Mouse (Mus musculus) embryonic facial prominence, embryonic 15.5 days (tissue): ENCODE results near the gene Cacna1f. TPM values are rescaled to one million over a fixed set of nuclear protein-coding genes. Genes with fewer than 3 reads are reported as not detected.

ENCODE experiments used
- ATAC-seq: fragments of 200-750 bp; cut with Nextera tagmentation; 2 replicates; pipeline ENCODE4 v1.8.0; 2017; ENCODE audit warnings: low read depth, moderate TSS enrichment; ENCODE audit not compliant: insufficient number of reproducible peaks, low FRiP score, low TSS enrichment
- H3K27ac ChIP-seq: fragments of 300-500 bp; sonication (generic); replicated peaks from 2 replicates; pipeline ENCODE4 v1.5.1; 2015; ENCODE audit warnings: mild to moderate bottlenecking, inconsistent platforms
- H3K27me3 ChIP-seq: fragments of 300-500 bp; sonication (generic); 2 replicates; pipeline ENCODE4 v1.6.1; 2015; ENCODE audit warnings: inconsistent platforms
- H3K36me3 ChIP-seq: fragments of 300-500 bp; sonication (generic); 2 replicates; pipeline ENCODE4 v1.6.1; 2015; ENCODE audit warnings: mild to moderate bottlenecking, inconsistent platforms
- H3K4me1 ChIP-seq: fragments of 300-500 bp; sonication (generic); 2 replicates; pipeline ENCODE4 v1.6.1; 2015; ENCODE audit warnings: inconsistent platforms
- H3K4me2 ChIP-seq: fragments of 300-500 bp; sonication (generic); replicated peaks from 2 replicates; pipeline ENCODE4 v1.6.1; 2015; ENCODE audit warnings: mild to moderate bottlenecking, inconsistent platforms
- H3K4me3 ChIP-seq: fragments of 300-500 bp; sonication (generic); replicated peaks from 2 replicates; pipeline ENCODE4 v1.5.1; 2015; ENCODE audit warnings: mild to moderate bottlenecking, inconsistent platforms
- H3K9ac ChIP-seq: fragments of 300-500 bp; sonication (generic); 2 replicates; pipeline ENCODE4 v1.6.1; 2015; ENCODE audit warnings: inconsistent platforms
- H3K9me3 ChIP-seq: fragments of 300-500 bp; sonication (generic); replicated peaks from 2 replicates; pipeline ENCODE4 v1.6.1; 2016; ENCODE audit warnings: inconsistent platforms
- WGBS: fragments of 180-500 bp; shearing (Covaris S2); methylation state at CpG from one replicate; pipeline ENCODE4 v1.1.7; 2015; 5-methylcytosine and 5-hydroxymethylcytosine counted together
- polyA plus RNA-seq: library from polyadenylated mRNA; unstranded; fragments of >200 nt; fragmentation: Nextera tagmentation; extraction: Ambion mirVana; gene quantifications from 2 replicates; pipeline ENCODE4 v1.2.1, GENCODE M21; 2015

Cacna1f gene
- polyA plus RNA-seq, 1 experiment from 2014 or later = 0.11 TPM

GRCm38 (mm10) chrX:7635101-7635500 is 28.2 kb downstream of the Cacna1f start:
- no peak overlapping the region for H3K4me3 ChIP-seq
- no peaks in the 10 kb centered on the region for H3K36me3 ChIP-seq
- H3K4me2 ChIP-seq = no peak overlapping the region
- no peak overlapping the region for H3K27ac ChIP-seq
- no peak overlapping the region for H3K9ac ChIP-seq
- WGBS = 62% methylated on average over 3 of the region's 3 CpGs
- H3K27me3 ChIP-seq = no peaks in the 10 kb centered on the region
- ATAC-seq = no peak
- H3K9me3 ChIP-seq = no peaks in the 10 kb centered on the region
- no peaks in the 10 kb centered on the region for H3K4me1 ChIP-seq

GRCm38 (mm10) chrX:7638401-7639091 is 31.7 kb downstream of the Cacna1f start, which contains the start of gene Syp:
TSS of gene Syp (plus strand) at chrX:7638471.
- no peaks in the 10 kb centered on the region for H3K9me3 ChIP-seq
- H3K27me3 ChIP-seq = no peaks in the 10 kb centered on the region
- peak; percentile 74 for ATAC-seq
- no peaks in the 10 kb centered on the region for H3K4me1 ChIP-seq
- no peak within 1 kb of the TSS for H3K9ac ChIP-seq
- WGBS = 17% methylated on average over 33 of the region's 42 CpGs
- H3K4me2 ChIP-seq = peak within 1 kb of the TSS; percentile 44
- H3K4me3 ChIP-seq = peak within 1 kb of the TSS; percentile 22
- no peak within 1 kb of the TSS for H3K27ac ChIP-seq
- no peaks in the 10 kb centered on the region for H3K36me3 ChIP-seq

GRCm38 (mm10) chrX:7639536-7640325 is 32.8 kb downstream of the Cacna1f start:
- Histone ChIP-seq H3K27me3 (no peaks in the 10 kb centered on the region), H3K4me1 (no peaks in the 10 kb centered on the region), H3K9ac (no peak overlapping the region), H3K4me2 (no peak overlapping the region), H3K36me3 (no peaks in the 10 kb centered on the region), H3K4me3 (no peak overlapping the region), H3K27ac (no peak overlapping the region), H3K9me3 (no peaks in the 10 kb centered on the region)
- ATAC-seq = peak; percentile 20; the same call in 1 of the 2 replicates
- 23% methylated on average over 13 of the region's 13 CpGs for WGBS

GRCm38 (mm10) chrX:7640785-7641184 is 33.9 kb downstream of the Cacna1f start:
- Histone ChIP-seq H3K4me1 (no peaks in the 10 kb centered on the region), H3K27me3 (no peaks in the 10 kb centered on the region), H3K27ac (no peak overlapping the region), H3K9me3 (no peaks in the 10 kb centered on the region), H3K9ac (no peak overlapping the region), H3K36me3 (no peaks in the 10 kb centered on the region), H3K4me3 (no peak overlapping the region), H3K4me2 (no peak overlapping the region)
- WGBS = 31% methylated on average over 12 of the region's 12 CpGs
- ATAC-seq = no peak

- WGBS = 12% methylated on average over 5 of the region's 5 CpGs
- no peaks in the 10 kb centered on the region for H3K9me3 ChIP-seq
- H3K4me3 ChIP-seq = no peak overlapping the region
- H3K27ac ChIP-seq = no peak overlapping the region
- H3K9ac ChIP-seq = no peak overlapping the region
- no peaks in the 10 kb centered on the region for H3K36me3 ChIP-seq
- no peaks in the 10 kb centered on the region for H3K27me3 ChIP-seq
- H3K4me2 ChIP-seq = no peak overlapping the region
- no peaks in the 10 kb centered on the region for H3K4me1 ChIP-seq
- no peak for ATAC-seq
Measured at GRCm38 (mm10) chrX:7645349-7645748, 38.5 kb downstream of the Cacna1f start.

- H3K27me3 ChIP-seq = no peaks in the 10 kb centered on the region
- ATAC-seq = peak; percentile 96
- H3K4me1 ChIP-seq = no peaks in the 10 kb centered on the region
- H3K4me3 ChIP-seq = peak overlapping the region; percentile 53
- peak overlapping the region; percentile 82 for H3K27ac ChIP-seq
- 13% methylated on average over 24 of the region's 25 CpGs for WGBS
- no peaks in the 10 kb centered on the region for H3K36me3 ChIP-seq
- peak overlapping the region; percentile 39; the same call in 1 of the 2 replicates for H3K9ac ChIP-seq
- H3K4me2 ChIP-seq = peak overlapping the region; percentile 53
- no peaks in the 10 kb centered on the region for H3K9me3 ChIP-seq
Measured at GRCm38 (mm10) chrX:7648671-7649304, 41.9 kb downstream of the Cacna1f start.

GRCm38 (mm10) chrX:7657221-7657639 is 50.3 kb downstream of the Cacna1f start, which contains the start of gene Prickle3:
TSS of gene Prickle3 (plus strand) at chrX:7657260.
- WGBS = 16% methylated on average over 26 of the region's 26 CpGs
- Histone ChIP-seq H3K4me3 (peak within 1 kb of the TSS; percentile 52), H3K9me3 (no peaks in the 10 kb centered on the region), H3K4me1 (no peaks in the 10 kb centered on the region; the same call in 1 of the 2 replicates), H3K9ac (peak within 1 kb of the TSS; percentile 35), H3K27ac (peak within 1 kb of the TSS; percentile 72), H3K36me3 (no peaks in the 10 kb centered on the region), H3K27me3 (no peaks in the 10 kb centered on the region), H3K4me2 (peak within 1 kb of the TSS; percentile 47)
- peak; percentile 68; the same call in 1 of the 2 replicates for ATAC-seq

- Histone ChIP-seq H3K9ac (0 out of 2 replicates have a peak overlapping the region, but pooled peaks have one; percentile 35), H3K27ac (peak overlapping the region; percentile 72), H3K36me3 (no peaks in the 10 kb centered on the region), H3K4me3 (peak overlapping the region; percentile 52), H3K4me1 (no peaks in the 10 kb centered on the region; the same call in 1 of the 2 replicates), H3K4me2 (peak overlapping the region; percentile 47), H3K9me3 (no peaks in the 10 kb centered on the region), H3K27me3 (no peaks in the 10 kb centered on the region)
- peak; percentile 79 for ATAC-seq
- 20% methylated on average over 15 of the region's 15 CpGs for WGBS
Measured at GRCm38 (mm10) chrX:7658031-7658784, 51.3 kb downstream of the Cacna1f start.

GRCm38 (mm10) chrX:7658785-7659589 is 52.1 kb downstream of the Cacna1f start:
- peak overlapping the region; percentile 72 for H3K27ac ChIP-seq
- no peak overlapping the region for H3K9ac ChIP-seq
- H3K4me3 ChIP-seq = peak overlapping the region; percentile 52; the same call in 1 of the 2 replicates
- 56% methylated on average over 11 of the region's 11 CpGs for WGBS
- no peaks in the 10 kb centered on the region; the same call in 1 of the 2 replicates for H3K4me1 ChIP-seq
- H3K36me3 ChIP-seq = no peaks in the 10 kb centered on the region
- no peak for ATAC-seq
- no peaks in the 10 kb centered on the region for H3K9me3 ChIP-seq
- H3K27me3 ChIP-seq = no peaks in the 10 kb centered on the region
- peak overlapping the region; percentile 47 for H3K4me2 ChIP-seq

- ATAC-seq = no peak
- Histone ChIP-seq H3K4me1 (no peaks in the 10 kb centered on the region; the same call in 1 of the 2 replicates), H3K4me2 (no peak overlapping the region), H3K27ac (no peak overlapping the region), H3K9ac (no peak overlapping the region), H3K9me3 (no peaks in the 10 kb centered on the region), H3K4me3 (no peak overlapping the region), H3K27me3 (no peaks in the 10 kb centered on the region), H3K36me3 (no peaks in the 10 kb centered on the region)
- 69% methylated on average over 4 of the region's 4 CpGs for WGBS
Measured at GRCm38 (mm10) chrX:7661086-7661485, 54.2 kb downstream of the Cacna1f start.
